Mouse (Mus musculus): ENCODE results near the gene Cyb5d2. TPM values are rescaled to one million over a fixed set of nuclear protein-coding genes. Genes with fewer than 3 reads are reported as not detected.

Gene Cyb5d2
- polyA plus RNA-seq (2015; fragmentation: Nextera tagmentation; extraction: Ambion mirVana), result 3.7 and 3.9 TPM in 2 replicates

DNA sequence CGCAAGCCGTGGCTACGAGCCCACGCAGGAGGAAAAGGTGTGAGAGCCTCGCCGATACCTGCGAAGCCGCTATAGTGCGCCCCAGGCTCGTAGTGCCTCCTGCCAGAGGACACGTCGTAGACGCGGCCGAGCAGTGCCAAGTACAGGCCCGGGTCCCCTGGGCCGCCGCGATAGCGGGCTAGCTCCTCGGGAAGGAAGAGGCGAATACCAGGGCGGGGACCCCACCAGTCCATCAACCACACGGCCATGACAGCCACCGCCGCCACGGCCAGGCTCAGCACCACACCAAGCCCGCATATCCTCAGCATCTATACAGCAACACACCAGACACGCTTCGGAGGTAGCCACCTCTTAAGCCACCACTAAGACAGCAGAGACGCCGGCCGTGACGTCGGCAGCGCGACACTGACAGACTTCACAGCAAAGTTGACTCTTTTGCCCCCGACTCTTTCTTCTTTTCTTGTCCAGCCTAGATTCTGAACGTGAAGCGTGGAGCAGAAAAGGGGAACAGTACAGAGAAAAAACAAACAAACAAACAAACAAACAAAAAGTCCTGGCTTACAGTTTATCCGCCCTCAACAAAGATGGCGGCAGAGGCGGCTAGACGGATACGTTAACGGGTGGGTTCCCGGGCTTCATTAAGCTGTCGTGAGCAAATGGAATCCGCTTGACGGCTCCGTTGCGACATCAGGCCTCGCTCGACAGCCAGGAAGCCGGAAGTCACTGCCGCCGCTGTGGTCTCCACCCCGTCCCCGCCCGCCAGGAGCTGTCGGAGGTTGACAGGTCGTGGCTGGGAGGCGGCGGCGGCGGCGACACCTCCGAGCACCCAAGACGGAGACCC lies at the start of gene Cyb5d2, which contains the start of gene Zzef1:
Gene Cyb5d2, minus strand, starts transcription at position 688 of the 841 bp plus-strand sequence.
Gene Zzef1, plus strand, starts transcription at position 772 of the 841 bp plus-strand sequence.
- H3K36me3 ChIP-seq (ENCODE audit: control insufficient read depth, insufficient read depth, low read length), result no peaks in the 10 kb centered on the region
- peak within 1 kb of the TSS; percentile 96 for H3K4me3 ChIP-seq (ENCODE audit: low read depth, low read length)
- peak within 1 kb of the TSS; percentile 91 for H3K9ac ChIP-seq (ENCODE audit: low read length)
- no peaks in the 10 kb centered on the region for H3K4me1 ChIP-seq (replicated peaks; ENCODE audit: control insufficient read depth, insufficient read depth)
- H3K27ac ChIP-seq (replicated peaks), result peak within 1 kb of the TSS; percentile 91
- H3K4me2 ChIP-seq (replicated peaks; ENCODE audit: low read depth), result peak within 1 kb of the TSS; percentile 90
- WGBS, result 0% methylated on average over 64 of the region's 69 CpGs
- ATAC-seq (ENCODE audit: low FRiP score, low TSS enrichment), result peak; percentile 94
- H3K27me3 ChIP-seq (ENCODE audit: control insufficient read depth, insufficient read depth, low read length), result no peaks in the 10 kb centered on the region
- no peaks in the 10 kb centered on the region for H3K9me3 ChIP-seq (ENCODE audit: control insufficient read depth, low read length)
- peak; percentile 96 for DNase-seq (ENCODE audit: low spot score)
- TF ChIP-seq CTCF (IDR thresholded peaks at IDR 0.05; ENCODE audit: low read depth) (no peak; the same call in 1 of the 2 replicates), EP300 (optimal IDR thresholded peaks at IDR 0.05) (no peak)

DNA sequence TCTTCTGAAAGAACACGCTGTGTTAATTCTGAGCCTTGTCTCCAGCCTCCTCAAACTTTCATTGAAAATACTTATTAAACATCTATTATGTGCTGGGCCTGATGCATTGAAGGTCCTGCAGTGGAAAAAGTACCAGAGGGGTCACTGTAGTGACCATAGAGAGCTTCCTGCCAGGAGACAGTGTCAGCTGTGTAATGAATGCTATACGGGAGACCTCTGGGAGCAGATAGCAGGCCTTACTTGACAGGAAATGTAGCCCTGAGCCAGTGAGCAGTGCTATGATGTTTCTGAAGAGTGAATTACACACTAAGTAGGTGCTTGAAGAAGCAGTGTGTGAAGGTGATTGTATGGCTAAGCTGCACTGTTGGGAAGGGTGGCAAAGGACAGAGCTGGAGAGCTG lies 49.6 kb upstream of the Cyb5d2 start:
- no peaks in the 10 kb centered on the region for H3K27me3 ChIP-seq (ENCODE audit: control insufficient read depth, insufficient read depth, low read length)
- no peaks in the 10 kb centered on the region for H3K4me1 ChIP-seq (replicated peaks; ENCODE audit: control insufficient read depth, insufficient read depth)
- no peak for DNase-seq (ENCODE audit: low spot score)
- TF ChIP-seq EP300 (optimal IDR thresholded peaks at IDR 0.05) (no peak), CTCF (IDR thresholded peaks at IDR 0.05; ENCODE audit: low read depth) (no peak)
- no peak overlapping the region for H3K4me3 ChIP-seq (ENCODE audit: low read depth, low read length)
- H3K4me2 ChIP-seq (replicated peaks; ENCODE audit: low read depth), result no peak overlapping the region
- ATAC-seq (ENCODE audit: low FRiP score, low TSS enrichment), result 0 out of 2 replicates have a peak, but pooled peaks have one; percentile 10
- H3K9ac ChIP-seq (ENCODE audit: low read length), result no peak overlapping the region
- no peaks in the 10 kb centered on the region for H3K9me3 ChIP-seq (ENCODE audit: control insufficient read depth, low read length)
- 76% methylated on average over 2 of the region's 2 CpGs for WGBS
- H3K36me3 ChIP-seq (ENCODE audit: control insufficient read depth, insufficient read depth, low read length), result peaks cover 13% of the 10 kb centered on the region; the same call in 1 of the 2 replicates
- 0 out of 2 replicates have a peak overlapping the region, but pooled peaks have one; percentile 30 for H3K27ac ChIP-seq (replicated peaks)

DNA sequence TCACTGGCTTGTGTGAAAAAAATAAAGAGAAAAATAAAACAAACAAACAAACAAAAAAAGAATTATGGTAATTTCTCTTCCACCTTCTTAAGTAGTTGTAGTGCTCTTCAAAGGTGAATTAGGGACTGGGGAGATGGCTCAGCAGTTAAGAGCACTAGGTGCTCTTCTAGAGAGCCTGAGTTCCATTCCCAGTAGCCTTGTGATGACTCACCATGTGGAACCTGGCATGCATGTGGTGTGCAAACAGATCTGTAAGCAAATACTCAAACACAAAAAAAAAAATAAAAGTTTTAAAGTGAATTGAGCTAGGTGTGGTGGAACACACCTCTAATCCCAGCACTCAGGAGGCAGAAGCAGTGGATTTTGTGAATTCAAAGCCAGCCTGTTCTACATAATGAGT lies 47.6 kb upstream of the Cyb5d2 start:
- Histone ChIP-seq H3K4me2 (replicated peaks; ENCODE audit: low read depth) (no peak overlapping the region), H3K27ac (replicated peaks) (no peak overlapping the region), H3K27me3 (ENCODE audit: control insufficient read depth, insufficient read depth, low read length) (no peaks in the 10 kb centered on the region), H3K36me3 (ENCODE audit: control insufficient read depth, insufficient read depth, low read length) (peaks cover 9% of the 10 kb centered on the region; the same call in 1 of the 2 replicates), H3K9ac (ENCODE audit: low read length) (no peak overlapping the region), H3K4me1 (replicated peaks; ENCODE audit: control insufficient read depth, insufficient read depth) (no peaks in the 10 kb centered on the region), H3K9me3 (ENCODE audit: control insufficient read depth, low read length) (no peaks in the 10 kb centered on the region), H3K4me3 (ENCODE audit: low read depth, low read length) (no peak overlapping the region)
- DNase-seq (ENCODE audit: low spot score) (peak; percentile 54), ATAC-seq (ENCODE audit: low FRiP score, low TSS enrichment) (peak; percentile 65; the same call in 1 of the 2 replicates)
- TF ChIP-seq EP300 (optimal IDR thresholded peaks at IDR 0.05), result no peak
- no peak for TF ChIP-seq CTCF (IDR thresholded peaks at IDR 0.05; ENCODE audit: low read depth)

DNA sequence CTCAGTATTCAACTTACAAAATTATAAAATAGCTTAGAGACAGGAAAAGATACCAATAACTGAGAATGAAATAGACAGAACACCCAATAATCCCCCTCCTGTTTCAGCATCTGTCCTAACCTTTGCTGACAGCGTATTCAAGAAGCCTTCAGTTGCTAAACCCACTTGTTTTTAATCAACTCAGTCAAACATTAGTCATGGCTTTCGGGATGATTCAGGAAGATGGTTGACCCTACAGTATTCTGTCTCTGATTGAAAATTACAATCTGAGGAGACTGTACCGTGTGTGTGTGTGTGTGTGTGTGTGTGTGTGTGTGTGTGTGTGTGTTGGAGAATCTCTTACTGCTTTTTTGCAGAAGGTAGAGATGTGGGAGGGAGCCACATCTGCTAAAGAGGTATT lies 46.8 kb upstream of the Cyb5d2 start:
- no peaks in the 10 kb centered on the region for H3K27me3 ChIP-seq (ENCODE audit: control insufficient read depth, insufficient read depth, low read length)
- WGBS, result 76% methylated on average over 3 of the region's 3 CpGs
- H3K4me2 ChIP-seq (replicated peaks; ENCODE audit: low read depth), result no peak overlapping the region
- DNase-seq (ENCODE audit: low spot score), result no peak
- peaks cover 9% of the 10 kb centered on the region; the same call in 1 of the 2 replicates for H3K36me3 ChIP-seq (ENCODE audit: control insufficient read depth, insufficient read depth, low read length)
- H3K9me3 ChIP-seq (ENCODE audit: control insufficient read depth, low read length), result no peaks in the 10 kb centered on the region
- H3K4me3 ChIP-seq (ENCODE audit: low read depth, low read length), result no peak overlapping the region
- H3K9ac ChIP-seq (ENCODE audit: low read length), result no peak overlapping the region
- no peak overlapping the region for H3K27ac ChIP-seq (replicated peaks)
- TF ChIP-seq CTCF (IDR thresholded peaks at IDR 0.05; ENCODE audit: low read depth) (no peak), EP300 (optimal IDR thresholded peaks at IDR 0.05) (no peak)
- ATAC-seq (ENCODE audit: low FRiP score, low TSS enrichment), result no peak
- H3K4me1 ChIP-seq (replicated peaks; ENCODE audit: control insufficient read depth, insufficient read depth), result no peaks in the 10 kb centered on the region

DNA sequence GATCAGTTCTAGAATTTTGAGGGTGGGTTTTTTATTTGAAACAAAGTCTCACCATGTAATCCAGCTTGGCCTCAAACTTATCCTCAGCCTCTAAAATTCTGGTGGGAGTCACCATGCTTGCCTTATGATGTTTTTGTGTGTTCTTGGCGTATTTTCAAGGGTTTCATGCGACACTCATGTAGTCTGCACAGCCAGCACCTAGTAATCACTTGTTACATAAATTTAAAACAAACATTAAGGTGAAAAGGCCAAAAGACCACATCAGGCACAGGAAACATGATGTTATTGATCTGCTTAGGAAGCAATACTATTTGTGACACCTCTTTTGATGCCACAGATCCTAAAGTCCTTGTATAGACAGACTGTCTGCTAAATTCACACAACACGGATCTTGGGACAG lies 33.9 kb upstream of the Cyb5d2 start:
- DNase-seq (ENCODE audit: low spot score), result no peak
- H3K9ac ChIP-seq (ENCODE audit: low read length), result no peak overlapping the region
- no peak overlapping the region for H3K4me2 ChIP-seq (replicated peaks; ENCODE audit: low read depth)
- H3K4me3 ChIP-seq (ENCODE audit: low read depth, low read length), result no peak overlapping the region
- H3K9me3 ChIP-seq (ENCODE audit: control insufficient read depth, low read length), result no peaks in the 10 kb centered on the region
- peaks cover 17% of the 10 kb centered on the region for H3K36me3 ChIP-seq (ENCODE audit: control insufficient read depth, insufficient read depth, low read length)
- H3K27ac ChIP-seq (replicated peaks), result no peak overlapping the region
- WGBS, result 91% methylated on average over 3 of the region's 3 CpGs
- H3K27me3 ChIP-seq (ENCODE audit: control insufficient read depth, insufficient read depth, low read length), result no peaks in the 10 kb centered on the region
- no peak for TF ChIP-seq CTCF (IDR thresholded peaks at IDR 0.05; ENCODE audit: low read depth)
- TF ChIP-seq EP300 (optimal IDR thresholded peaks at IDR 0.05), result no peak
- H3K4me1 ChIP-seq (replicated peaks; ENCODE audit: control insufficient read depth, insufficient read depth), result no peaks in the 10 kb centered on the region
- no peak for ATAC-seq (ENCODE audit: low FRiP score, low TSS enrichment)

DNA sequence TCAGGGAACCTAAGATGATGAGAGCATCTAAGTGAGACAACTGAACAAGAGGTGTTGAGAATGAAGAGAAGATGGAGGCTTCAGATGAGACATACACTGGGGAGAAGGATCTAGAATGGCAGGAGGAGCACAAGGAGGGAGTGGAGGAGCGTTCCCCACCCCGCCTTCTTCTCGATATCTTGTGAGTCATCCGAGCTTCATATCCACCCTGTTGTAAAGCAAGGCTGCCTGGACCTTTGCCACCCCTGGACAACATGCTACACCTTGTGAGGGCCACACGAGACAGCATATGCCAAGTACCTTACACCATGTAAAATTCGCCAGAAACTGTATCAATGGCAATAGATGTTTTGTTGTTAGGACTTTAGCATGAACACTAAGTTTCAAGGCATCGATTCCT lies 25.1 kb upstream of the Cyb5d2 start:
- Histone ChIP-seq H3K4me1 (replicated peaks; ENCODE audit: control insufficient read depth, insufficient read depth) (no peaks in the 10 kb centered on the region), H3K27ac (replicated peaks) (no peak overlapping the region), H3K4me2 (replicated peaks; ENCODE audit: low read depth) (no peak overlapping the region), H3K4me3 (ENCODE audit: low read depth, low read length) (no peak overlapping the region), H3K36me3 (ENCODE audit: control insufficient read depth, insufficient read depth, low read length) (peaks cover 11% of the 10 kb centered on the region), H3K9ac (ENCODE audit: low read length) (no peak overlapping the region), H3K9me3 (ENCODE audit: control insufficient read depth, low read length) (no peaks in the 10 kb centered on the region), H3K27me3 (ENCODE audit: control insufficient read depth, insufficient read depth, low read length) (no peaks in the 10 kb centered on the region)
- TF ChIP-seq CTCF (IDR thresholded peaks at IDR 0.05; ENCODE audit: low read depth), result no peak
- no peak for TF ChIP-seq EP300 (optimal IDR thresholded peaks at IDR 0.05)
- WGBS, result 69% methylated on average over 7 of the region's 7 CpGs
- DNase-seq (ENCODE audit: low spot score) (peak; percentile 36), ATAC-seq (ENCODE audit: low FRiP score, low TSS enrichment) (0 out of 2 replicates have a peak, but pooled peaks have one; percentile 49)
